Mouse (Mus musculus): ENCODE data around the gene Top1. TPM values are rescaled to one million over a fixed set of nuclear protein-coding genes. Genes with fewer than 3 reads are reported as not detected.

The Top1 gene
- polyA plus RNA-seq, 1 experiment from 2014 or later, result 123 TPM

- Histone ChIP-seq H3K27ac (ENCODE audit: low read depth, low read length) (0 out of 2 replicates have a peak overlapping the region, but pooled peaks have one; percentile 24), H3K9me3 (ENCODE audit: control insufficient read depth, low read length) (no peaks in the 10 kb centered on the region), H3K4me3 (ENCODE audit: low read depth, low read length) (no peak overlapping the region), H3K4me2 (replicated peaks; ENCODE audit: low read depth, low read length) (no peak overlapping the region), H3K36me3 (ENCODE audit: control insufficient read depth, insufficient read depth, low read length) (0 out of 2 replicates have a peak, but pooled peaks cover 4% of the 10 kb centered on the region), H3K4me1 (replicated peaks; ENCODE audit: control insufficient read depth, insufficient read depth, low read length) (0 out of 2 replicates have a peak, but pooled peaks cover 2% of the 10 kb centered on the region), H3K27me3 (ENCODE audit: control insufficient read depth, insufficient read depth, low read length) (no peaks in the 10 kb centered on the region), H3K9ac (ENCODE audit: low read depth, low read length) (no peak overlapping the region)
- 73% methylated on average over 2 of the region's 2 CpGs for WGBS
- no peak for ATAC-seq (ENCODE audit: low FRiP score)
- DNase-seq (ENCODE audit: low spot score), result no peak
Observed at GRCm38 (mm10) chr2:160739647-160740356, 94.1 kb downstream of the Top1 start.

GRCm38 (mm10) chr2:160740521-160741156, 95.0 kb downstream of the Top1 start:
- Histone ChIP-seq H3K4me2 (replicated peaks; ENCODE audit: low read depth, low read length) (no peak overlapping the region), H3K9ac (ENCODE audit: low read depth, low read length) (no peak overlapping the region), H3K4me1 (replicated peaks; ENCODE audit: control insufficient read depth, insufficient read depth, low read length) (0 out of 2 replicates have a peak, but pooled peaks cover 2% of the 10 kb centered on the region), H3K27me3 (ENCODE audit: control insufficient read depth, insufficient read depth, low read length) (no peaks in the 10 kb centered on the region), H3K4me3 (ENCODE audit: low read depth, low read length) (no peak overlapping the region), H3K27ac (ENCODE audit: low read depth, low read length) (no peak overlapping the region), H3K9me3 (ENCODE audit: control insufficient read depth, low read length) (no peaks in the 10 kb centered on the region), H3K36me3 (ENCODE audit: control insufficient read depth, insufficient read depth, low read length) (0 out of 2 replicates have a peak, but pooled peaks cover 1% of the 10 kb centered on the region)
- ATAC-seq (ENCODE audit: low FRiP score) (no peak), DNase-seq (ENCODE audit: low spot score) (no peak)
- WGBS, result 77% methylated on average over 11 of the region's 11 CpGs

- Histone ChIP-seq H3K27ac (ENCODE audit: low read depth, low read length) (no peak overlapping the region), H3K9ac (ENCODE audit: low read depth, low read length) (no peak overlapping the region), H3K4me1 (replicated peaks; ENCODE audit: control insufficient read depth, insufficient read depth, low read length) (0 out of 2 replicates have a peak, but pooled peaks cover 2% of the 10 kb centered on the region), H3K27me3 (ENCODE audit: control insufficient read depth, insufficient read depth, low read length) (no peaks in the 10 kb centered on the region), H3K36me3 (ENCODE audit: control insufficient read depth, insufficient read depth, low read length) (no peaks in the 10 kb centered on the region), H3K9me3 (ENCODE audit: control insufficient read depth, low read length) (no peaks in the 10 kb centered on the region), H3K4me3 (ENCODE audit: low read depth, low read length) (no peak overlapping the region), H3K4me2 (replicated peaks; ENCODE audit: low read depth, low read length) (no peak overlapping the region)
- DNase-seq (ENCODE audit: low spot score) (no peak), ATAC-seq (ENCODE audit: low FRiP score) (no peak)
- WGBS, result 83% methylated on average over 3 of the region's 3 CpGs
Observed at GRCm38 (mm10) chr2:160741580-160741979, 95.9 kb downstream of the Top1 start.

- DNase-seq (ENCODE audit: low spot score) (no peak), ATAC-seq (ENCODE audit: low FRiP score) (no peak)
- no peak overlapping the region for H3K4me2 ChIP-seq (replicated peaks; ENCODE audit: low read depth, low read length)
- no peak overlapping the region for H3K4me3 ChIP-seq (ENCODE audit: low read depth, low read length)
- H3K36me3 ChIP-seq (ENCODE audit: control insufficient read depth, insufficient read depth, low read length), result no peaks in the 10 kb centered on the region
- peak overlapping the region; percentile 33; the same call in 1 of the 2 replicates for H3K27ac ChIP-seq (ENCODE audit: low read depth, low read length)
- no peak overlapping the region for H3K9ac ChIP-seq (ENCODE audit: low read depth, low read length)
- H3K4me1 ChIP-seq (replicated peaks; ENCODE audit: control insufficient read depth, insufficient read depth, low read length), result 0 out of 2 replicates have a peak, but pooled peaks cover 2% of the 10 kb centered on the region
- no peaks in the 10 kb centered on the region for H3K9me3 ChIP-seq (ENCODE audit: control insufficient read depth, low read length)
- no peaks in the 10 kb centered on the region for H3K27me3 ChIP-seq (ENCODE audit: control insufficient read depth, insufficient read depth, low read length)
- WGBS, result 80% methylated on average over 1 of the region's 1 CpGs
Observed at GRCm38 (mm10) chr2:160742161-160742609, 96.5 kb downstream of the Top1 start.

- DNase-seq (ENCODE audit: low spot score), result peak; percentile 49
Observed at GRCm38 (mm10) chr2:160744040-160744822, 98.5 kb downstream of the Top1 start.

GRCm38 (mm10) chr2:160744823-160745210, 99.1 kb downstream of the Top1 start:
- Histone ChIP-seq H3K36me3 (ENCODE audit: control insufficient read depth, insufficient read depth, low read length) (peaks cover 6% of the 10 kb centered on the region; the same call in 1 of the 2 replicates), H3K27me3 (ENCODE audit: control insufficient read depth, insufficient read depth, low read length) (no peaks in the 10 kb centered on the region), H3K27ac (ENCODE audit: low read depth, low read length) (no peak overlapping the region), H3K9ac (ENCODE audit: low read depth, low read length) (no peak overlapping the region), H3K4me1 (replicated peaks; ENCODE audit: control insufficient read depth, insufficient read depth, low read length) (0 out of 2 replicates have a peak, but pooled peaks cover 2% of the 10 kb centered on the region), H3K4me2 (replicated peaks; ENCODE audit: low read depth, low read length) (no peak overlapping the region), H3K9me3 (ENCODE audit: control insufficient read depth, low read length) (no peaks in the 10 kb centered on the region), H3K4me3 (ENCODE audit: low read depth, low read length) (no peak overlapping the region)
- ATAC-seq (ENCODE audit: low FRiP score), result no peak
- no peak for DNase-seq (ENCODE audit: low spot score)
- WGBS, result 88% methylated on average over 5 of the region's 5 CpGs

More at GRCm38 (mm10) chr2:160744040-160744822, 98.5 kb downstream of the Top1 start:
- Histone ChIP-seq H3K27ac (ENCODE audit: low read depth, low read length) (no peak overlapping the region), H3K9ac (ENCODE audit: low read depth, low read length) (no peak overlapping the region), H3K4me3 (ENCODE audit: low read depth, low read length) (no peak overlapping the region), H3K27me3 (ENCODE audit: control insufficient read depth, insufficient read depth, low read length) (no peaks in the 10 kb centered on the region), H3K4me1 (replicated peaks; ENCODE audit: control insufficient read depth, insufficient read depth, low read length) (0 out of 2 replicates have a peak, but pooled peaks cover 2% of the 10 kb centered on the region), H3K4me2 (replicated peaks; ENCODE audit: low read depth, low read length) (no peak overlapping the region), H3K9me3 (ENCODE audit: control insufficient read depth, low read length) (no peaks in the 10 kb centered on the region), H3K36me3 (ENCODE audit: control insufficient read depth, insufficient read depth, low read length) (peaks cover 6% of the 10 kb centered on the region; the same call in 1 of the 2 replicates)
- WGBS, result 89% methylated on average over 7 of the region's 7 CpGs
- ATAC-seq (ENCODE audit: low FRiP score), result no peak

GRCm38 (mm10) chr2:160745497-160745896, 99.8 kb downstream of the Top1 start:
- H3K4me2 ChIP-seq (replicated peaks; ENCODE audit: low read depth, low read length), result no peak overlapping the region
- H3K36me3 ChIP-seq (ENCODE audit: control insufficient read depth, insufficient read depth, low read length), result peaks cover 6% of the 10 kb centered on the region; the same call in 1 of the 2 replicates
- H3K27me3 ChIP-seq (ENCODE audit: control insufficient read depth, insufficient read depth, low read length), result no peaks in the 10 kb centered on the region
- H3K27ac ChIP-seq (ENCODE audit: low read depth, low read length), result no peak overlapping the region
- no peaks in the 10 kb centered on the region for H3K9me3 ChIP-seq (ENCODE audit: control insufficient read depth, low read length)
- H3K4me3 ChIP-seq (ENCODE audit: low read depth, low read length), result no peak overlapping the region
- 96% methylated on average over 1 of the region's 1 CpGs for WGBS
- no peak for ATAC-seq (ENCODE audit: low FRiP score)
- DNase-seq (ENCODE audit: low spot score), result no peak
- H3K4me1 ChIP-seq (replicated peaks; ENCODE audit: control insufficient read depth, insufficient read depth, low read length), result no peaks in the 10 kb centered on the region
- no peak overlapping the region for H3K9ac ChIP-seq (ENCODE audit: low read depth, low read length)

- peaks cover 9% of the 10 kb centered on the region; the same call in 1 of the 2 replicates for H3K36me3 ChIP-seq (ENCODE audit: control insufficient read depth, insufficient read depth, low read length)
- H3K4me2 ChIP-seq (replicated peaks; ENCODE audit: low read depth, low read length), result no peak overlapping the region
- H3K27me3 ChIP-seq (ENCODE audit: control insufficient read depth, insufficient read depth, low read length), result no peaks in the 10 kb centered on the region
- no peak for DNase-seq (ENCODE audit: low spot score)
- H3K9me3 ChIP-seq (ENCODE audit: control insufficient read depth, low read length), result no peaks in the 10 kb centered on the region
- no peaks in the 10 kb centered on the region for H3K4me1 ChIP-seq (replicated peaks; ENCODE audit: control insufficient read depth, insufficient read depth, low read length)
- 97% methylated on average over 5 of the region's 5 CpGs for WGBS
- no peak overlapping the region for H3K4me3 ChIP-seq (ENCODE audit: low read depth, low read length)
- no peak for ATAC-seq (ENCODE audit: low FRiP score)
- H3K27ac ChIP-seq (ENCODE audit: low read depth, low read length), result no peak overlapping the region
- no peak overlapping the region for H3K9ac ChIP-seq (ENCODE audit: low read depth, low read length)
Observed at GRCm38 (mm10) chr2:160746637-160747036, 100.9 kb downstream of the Top1 start.

Measured in hindbrain, embryonic 11.5 days (tissue).